Mouse (Mus musculus): ENCODE data around the gene Serpinb1a.

Gene Serpinb1a

GRCm38 (mm10) chr13:32794619-32795018, 56.4 kb downstream of the Serpinb1a start:
- DNase-seq: no peak

Measured in embryo, embryonic 11 days (tissue).